Mouse (Mus musculus) neural tube, embryonic 11.5 days (tissue): ENCODE data around the gene Grb2. TPM values are rescaled to one million over a fixed set of nuclear protein-coding genes. Genes with fewer than 3 reads are reported as not detected.

ENCODE experiments used
- ATAC-seq: fragments of 200-750 bp; cut with Nextera tagmentation; 2 replicates; pipeline ENCODE4 v1.8.0; 2017; ENCODE audit warnings: moderate number of reproducible peaks, mild to moderate bottlenecking, moderate TSS enrichment, moderate library complexity; ENCODE audit not compliant: insufficient read depth, low FRiP score, low TSS enrichment
- DNase-seq: peaks from one replicate; pipeline ENCODE4 v3.0.0-alpha.2; 2015; ENCODE audit warnings: low spot score
- H3K27ac ChIP-seq: fragments of 300-500 bp; sonication (generic); 2 replicates; pipeline ENCODE4 v1.5.1; 2014; ENCODE audit warnings: low read depth, mild to moderate bottlenecking, low read length
- H3K27me3 ChIP-seq: fragments of 300-500 bp; sonication (generic); 2 replicates; pipeline ENCODE4 v1.6.1; 2014; ENCODE audit warnings: mild to moderate bottlenecking, low read length, mixed read lengths; ENCODE audit not compliant: control insufficient read depth, insufficient read depth
- H3K36me3 ChIP-seq: fragments of 300-500 bp; sonication (generic); 2 replicates; pipeline ENCODE4 v1.6.1; 2014; ENCODE audit warnings: mild to moderate bottlenecking, low read length, moderate library complexity, mixed read lengths; ENCODE audit not compliant: control insufficient read depth, insufficient read depth
- H3K4me1 ChIP-seq: fragments of 300-500 bp; sonication (generic); 2 replicates; pipeline ENCODE4 v1.6.1; 2014; ENCODE audit warnings: low read length, mixed read lengths; ENCODE audit not compliant: control insufficient read depth, insufficient read depth
- H3K4me2 ChIP-seq: fragments of 300-500 bp; sonication (generic); 2 replicates; pipeline ENCODE4 v1.6.1; 2014; ENCODE audit warnings: low read depth, mild to moderate bottlenecking, moderate library complexity
- H3K4me3 ChIP-seq: fragments of 300-500 bp; sonication (generic); 2 replicates; pipeline ENCODE4 v1.5.1; 2014; ENCODE audit warnings: low read depth, low read length
- H3K9ac ChIP-seq: fragments of 300-500 bp; sonication (generic); 2 replicates; pipeline ENCODE4 v1.6.1; 2014; ENCODE audit warnings: mild to moderate bottlenecking, low read length
- H3K9me3 ChIP-seq: fragments of 300-500 bp; sonication (generic); 2 replicates; pipeline ENCODE4 v1.6.1; 2016; ENCODE audit warnings: low read length; ENCODE audit not compliant: control insufficient read depth
- WGBS: fragments of 180-500 bp; shearing (Covaris S2); extraction: QIAGEN DNeasy Blood & Tissue Kit; methylation state at CpG from one replicate; pipeline ENCODE4 v1.1.7; 2014; 5-methylcytosine and 5-hydroxymethylcytosine counted together
- polyA plus RNA-seq: library from polyadenylated mRNA; unstranded; fragments of >200 nt; fragmentation: Nextera tagmentation; extraction: Ambion mirVana; gene quantifications from 2 replicates; pipeline ENCODE4 v1.2.1, GENCODE M21; 2014

The Grb2 gene
- polyA plus RNA-seq, 1 experiment from 2014 or later = 86.7 TPM

DNA sequence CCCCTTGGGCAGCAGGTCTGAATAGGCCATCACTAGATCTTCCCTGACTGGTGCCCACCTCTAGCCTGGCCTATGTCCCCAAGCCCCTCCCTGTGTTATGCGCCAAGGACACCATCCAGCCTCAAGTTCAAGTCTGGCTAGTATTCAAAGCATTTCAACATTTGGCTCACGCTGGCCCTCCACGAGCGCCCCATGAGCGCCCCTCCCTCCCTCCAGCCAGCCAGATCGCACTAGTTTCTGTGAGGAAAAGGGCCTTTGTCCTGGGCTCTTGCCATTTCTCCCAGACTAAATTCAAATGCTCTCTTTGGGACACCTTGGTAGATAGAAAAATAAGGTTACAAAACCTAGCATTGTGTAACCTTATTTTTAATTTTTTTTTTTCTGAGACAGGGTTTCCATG, 92.5 kb downstream of the Grb2 start:
- H3K4me1 ChIP-seq = no peaks in the 10 kb centered on the region; the same call in 1 of the 2 replicates
- H3K27me3 ChIP-seq = no peaks in the 10 kb centered on the region
- H3K27ac ChIP-seq = no peak overlapping the region
- no peak overlapping the region for H3K9ac ChIP-seq
- 89% methylated on average over 6 of the region's 6 CpGs for WGBS
- ATAC-seq = no peak
- DNase-seq = no peak
- no peak overlapping the region for H3K4me2 ChIP-seq
- no peak overlapping the region for H3K4me3 ChIP-seq
- H3K36me3 ChIP-seq = no peaks in the 10 kb centered on the region; the same call in 1 of the 2 replicates
- H3K9me3 ChIP-seq = no peaks in the 10 kb centered on the region

DNA sequence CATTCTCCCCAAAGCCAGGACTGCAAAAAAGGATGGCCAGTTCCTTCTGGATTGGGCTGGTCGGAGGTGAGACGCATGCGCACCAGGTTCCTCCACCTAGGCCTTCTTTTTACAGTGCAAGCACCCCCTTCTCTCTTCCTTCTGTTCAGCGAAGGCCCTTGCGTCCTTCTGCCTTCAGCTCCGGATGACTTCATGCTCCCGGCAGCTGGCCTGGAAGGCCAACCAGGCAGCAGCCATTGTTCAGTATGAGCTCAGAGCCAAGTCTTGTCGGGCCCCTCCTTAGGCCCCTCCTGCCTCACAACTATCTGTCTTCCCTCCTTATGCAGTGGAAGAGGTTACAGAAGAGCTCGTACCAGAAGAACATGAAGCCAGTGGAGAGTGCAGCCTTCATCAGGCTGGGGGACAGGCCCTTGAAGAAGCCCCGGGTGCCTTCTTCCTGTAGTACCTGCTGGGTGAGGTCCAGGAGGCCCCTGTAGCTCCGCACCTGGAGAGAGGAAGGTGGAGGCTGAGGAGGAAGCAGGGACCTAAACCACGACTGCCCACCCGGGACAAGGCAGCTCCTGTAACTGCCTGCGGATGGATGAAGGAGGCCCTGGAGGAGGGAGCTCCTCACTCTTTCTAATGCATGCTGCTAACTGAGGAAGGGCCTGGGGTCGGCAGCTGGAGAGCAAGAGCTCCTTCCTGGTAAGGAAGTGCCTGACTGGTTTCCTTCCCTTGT, 93.1 kb downstream of the Grb2 start:
- H3K27ac ChIP-seq = no peak overlapping the region
- WGBS = 87% methylated on average over 15 of the region's 15 CpGs
- ATAC-seq = no peak

DNA sequence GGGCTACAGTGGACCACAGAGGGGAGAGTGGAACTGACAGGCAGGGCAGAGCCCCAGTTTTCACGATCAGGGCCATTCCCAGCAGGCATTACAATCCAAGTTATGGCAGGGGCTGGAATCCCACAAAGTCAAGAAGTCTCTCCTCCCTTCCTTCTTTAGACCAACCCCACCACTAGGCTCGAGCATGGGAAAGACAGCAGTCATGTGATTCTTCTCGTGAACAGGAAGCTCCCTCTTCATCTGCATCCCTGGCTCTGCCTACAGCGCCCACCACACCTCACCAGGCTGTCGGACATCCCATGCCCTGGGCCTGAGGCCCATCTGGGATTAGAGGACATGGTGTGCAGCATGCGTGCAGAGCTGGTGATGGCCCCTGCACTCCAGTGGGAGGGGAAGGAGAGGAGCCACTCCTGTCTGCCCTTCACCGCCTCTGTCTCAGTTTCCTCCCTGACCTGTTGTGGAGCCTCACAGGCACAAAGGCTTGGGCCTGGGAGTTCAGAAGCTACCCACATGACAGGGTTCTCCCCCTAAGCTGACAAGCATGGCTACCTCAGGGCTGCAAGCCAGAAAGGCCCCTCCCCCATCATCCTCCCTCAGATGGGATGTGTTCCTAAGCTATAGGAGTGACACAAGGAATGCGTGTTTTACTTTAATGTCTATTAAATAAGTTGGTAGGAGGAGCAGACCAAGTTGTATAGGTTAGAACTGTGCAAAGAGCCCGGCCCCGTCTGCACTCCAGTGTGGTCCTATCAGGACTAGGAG, 93.9 kb downstream of the Grb2 start:
- WGBS = 85% methylated on average over 10 of the region's 10 CpGs
- no peaks in the 10 kb centered on the region for H3K9me3 ChIP-seq
- no peak overlapping the region for H3K27ac ChIP-seq
- H3K36me3 ChIP-seq = no peaks in the 10 kb centered on the region; the same call in 1 of the 2 replicates
- H3K9ac ChIP-seq = no peak overlapping the region
- H3K4me3 ChIP-seq = no peak overlapping the region
- H3K4me2 ChIP-seq = no peak overlapping the region
- no peak for DNase-seq
- H3K4me1 ChIP-seq = no peaks in the 10 kb centered on the region; the same call in 1 of the 2 replicates
- H3K27me3 ChIP-seq = no peaks in the 10 kb centered on the region
- ATAC-seq = no peak

More for the DNA sequence above, 93.1 kb downstream of the Grb2 start:
- no peak overlapping the region for H3K9ac ChIP-seq
- no peak overlapping the region for H3K4me3 ChIP-seq
- no peak overlapping the region for H3K4me2 ChIP-seq
- no peaks in the 10 kb centered on the region; the same call in 1 of the 2 replicates for H3K4me1 ChIP-seq
- no peaks in the 10 kb centered on the region for H3K27me3 ChIP-seq
- no peaks in the 10 kb centered on the region; the same call in 1 of the 2 replicates for H3K36me3 ChIP-seq
- no peak for DNase-seq
- H3K9me3 ChIP-seq = no peaks in the 10 kb centered on the region

DNA sequence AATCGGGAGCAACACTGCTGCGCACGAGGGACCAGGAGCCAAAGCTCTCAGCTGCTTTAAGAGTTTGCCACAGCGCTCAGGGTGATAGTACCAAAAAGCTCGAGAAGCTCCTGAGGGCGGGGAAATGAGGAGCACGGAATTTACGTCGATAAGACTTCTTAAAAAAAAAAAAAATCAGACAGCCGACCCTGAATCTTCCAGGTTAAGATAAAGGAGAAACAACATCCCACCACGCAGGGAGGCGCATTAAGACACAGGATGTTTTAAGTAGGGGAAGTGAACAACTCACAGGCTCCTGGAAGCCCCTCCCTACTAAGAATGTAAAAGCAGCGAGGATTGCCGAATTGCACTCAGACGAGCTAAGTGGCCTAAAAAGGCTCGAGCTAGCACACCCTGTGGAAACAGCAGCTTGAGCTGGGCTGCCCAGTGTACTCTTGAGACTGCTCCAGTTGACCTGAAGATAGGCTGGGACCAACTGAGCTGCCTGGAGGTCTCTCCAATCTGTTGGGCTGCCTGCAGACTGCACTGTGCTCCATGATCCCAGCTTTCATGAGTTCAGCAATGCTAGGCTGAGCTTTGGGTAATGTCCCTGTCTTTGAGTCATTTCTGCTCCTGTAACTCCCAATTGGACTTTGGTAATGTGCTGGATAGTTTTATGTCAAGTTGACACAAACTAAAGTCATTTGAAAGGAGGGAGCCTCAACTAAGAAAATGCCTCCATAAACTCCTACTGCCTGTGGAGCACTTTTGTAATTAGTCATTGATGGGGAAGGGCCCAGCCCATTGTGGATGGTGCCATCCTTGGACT, 95.1 kb downstream of the Grb2 start:
- H3K27ac ChIP-seq = no peak overlapping the region
- 0% methylated on average over 16 of the region's 16 CpGs for WGBS

DNA sequence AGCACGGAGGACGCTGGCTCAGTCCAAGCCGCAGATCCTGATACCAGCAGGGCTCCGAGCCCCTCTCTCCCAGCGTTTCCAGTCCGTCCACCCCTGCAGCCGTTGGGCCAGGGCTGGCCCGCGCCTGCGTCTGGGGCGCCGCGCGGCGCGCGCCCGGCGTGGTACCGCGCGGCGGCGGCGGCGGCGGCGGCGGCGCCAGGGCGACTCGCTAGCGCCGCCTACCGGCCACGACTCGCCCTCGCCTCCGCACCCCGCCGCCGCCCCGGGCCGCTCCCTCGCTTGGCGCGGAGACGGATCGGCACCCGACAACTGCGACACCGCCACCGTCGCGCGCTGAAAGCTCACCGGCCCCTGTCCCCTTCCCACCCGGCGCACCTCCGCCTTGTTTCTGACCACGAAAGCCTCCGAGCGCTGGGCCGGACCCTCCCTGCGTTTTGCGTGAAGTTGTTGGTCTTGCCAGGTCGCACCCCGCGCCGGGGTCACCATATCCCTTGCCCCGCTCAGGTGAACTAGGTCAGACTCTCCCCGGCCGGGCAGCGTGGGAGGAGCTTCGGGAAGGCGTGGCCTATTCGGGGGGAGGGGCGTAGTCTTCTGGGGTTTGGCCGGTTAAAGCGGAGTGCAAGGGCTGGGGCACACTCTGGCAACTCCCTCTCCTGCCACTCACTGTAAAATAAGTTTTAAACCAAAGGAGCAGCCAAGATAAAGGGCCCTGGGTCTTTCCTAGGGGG, 95.8 kb downstream of the Grb2 start, which contains the start of gene Mif4gd:
Gene Mif4gd, minus strand, starts transcription at position 560 of the 728 bp plus-strand sequence.
- DNase-seq (peak; percentile 87), ATAC-seq (peak; percentile 83)
- under 1% methylated on average over 51 of the region's 80 CpGs for WGBS
- H3K4me2 ChIP-seq = peak within 1 kb of the TSS; percentile 91
- H3K27me3 ChIP-seq = no peaks in the 10 kb centered on the region
- H3K4me3 ChIP-seq = peak within 1 kb of the TSS; percentile 58
- peaks cover 3% of the 10 kb centered on the region for H3K36me3 ChIP-seq
- peak within 1 kb of the TSS; percentile 56 for H3K27ac ChIP-seq
- H3K9me3 ChIP-seq = no peaks in the 10 kb centered on the region
- peak within 1 kb of the TSS; percentile 67 for H3K9ac ChIP-seq
- H3K4me1 ChIP-seq = no peaks in the 10 kb centered on the region; the same call in 1 of the 2 replicates

More for the DNA sequence above, 95.1 kb downstream of the Grb2 start:
- Histone ChIP-seq H3K9me3 (no peaks in the 10 kb centered on the region), H3K4me1 (no peaks in the 10 kb centered on the region; the same call in 1 of the 2 replicates), H3K36me3 (no peaks in the 10 kb centered on the region; the same call in 1 of the 2 replicates), H3K27me3 (no peaks in the 10 kb centered on the region), H3K9ac (peak overlapping the region; percentile 67; the same call in 1 of the 2 replicates), H3K4me3 (peak overlapping the region; percentile 58), H3K4me2 (peak overlapping the region; percentile 91)
- peak; percentile 13 for DNase-seq
- ATAC-seq = no peak

DNA sequence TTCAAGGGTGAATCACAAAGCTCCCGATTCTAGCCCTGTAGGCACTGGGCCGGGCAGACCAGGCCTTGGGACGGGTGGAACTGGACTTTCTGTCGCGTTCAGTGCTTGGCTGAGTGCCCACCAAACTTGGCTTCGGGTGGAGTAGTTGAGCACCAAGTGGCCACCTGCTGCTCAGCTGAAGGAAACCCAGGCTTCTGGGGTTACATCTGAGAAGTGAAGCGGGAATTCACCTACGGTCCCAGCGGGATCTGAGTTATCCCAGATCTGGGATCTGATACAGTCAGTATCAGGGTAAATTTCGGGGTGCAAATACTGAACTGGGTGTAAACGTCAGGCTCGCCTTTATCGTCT, 96.4 kb downstream of the Grb2 start:
- H3K9me3 ChIP-seq = no peaks in the 10 kb centered on the region
- H3K4me3 ChIP-seq = peak overlapping the region; percentile 58
- H3K4me1 ChIP-seq = no peaks in the 10 kb centered on the region; the same call in 1 of the 2 replicates
- peak overlapping the region; percentile 67 for H3K9ac ChIP-seq
- H3K27me3 ChIP-seq = no peaks in the 10 kb centered on the region
- no peak for DNase-seq
- 4% methylated on average over 13 of the region's 13 CpGs for WGBS
- H3K27ac ChIP-seq = peak overlapping the region; percentile 56
- H3K36me3 ChIP-seq = peaks cover 7% of the 10 kb centered on the region
- ATAC-seq = no peak; the same call in 1 of the 2 replicates
- peak overlapping the region; percentile 91 for H3K4me2 ChIP-seq

DNA sequence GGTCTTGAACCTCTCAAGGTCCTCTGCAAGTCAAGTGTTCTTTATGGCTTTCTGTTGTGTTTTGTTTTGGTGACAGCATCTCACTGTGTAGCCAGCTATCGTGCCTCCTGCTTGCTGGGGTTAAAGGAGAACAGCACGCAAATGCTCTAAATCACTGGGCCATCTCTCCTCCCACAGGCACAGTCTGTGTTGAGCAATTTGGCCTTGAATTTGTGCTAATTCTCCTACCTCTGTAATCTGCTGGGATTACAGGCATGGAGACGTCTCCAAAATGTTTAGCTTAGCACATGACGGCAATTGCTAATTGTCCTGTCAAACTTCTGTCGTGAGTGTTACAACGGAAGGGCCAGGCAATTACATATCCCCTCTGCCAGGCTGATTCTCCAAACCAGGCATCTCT, 97.2 kb downstream of the Grb2 start:
- H3K27ac ChIP-seq = no peak overlapping the region
- no peak for ATAC-seq
- no peaks in the 10 kb centered on the region; the same call in 1 of the 2 replicates for H3K4me1 ChIP-seq
- no peak overlapping the region for H3K4me2 ChIP-seq
- H3K9me3 ChIP-seq = no peaks in the 10 kb centered on the region
- H3K4me3 ChIP-seq = no peak overlapping the region
- DNase-seq = no peak
- H3K9ac ChIP-seq = no peak overlapping the region; the same call in 1 of the 2 replicates
- WGBS = 72% methylated on average over 6 of the region's 6 CpGs
- H3K36me3 ChIP-seq = peaks cover 13% of the 10 kb centered on the region
- H3K27me3 ChIP-seq = no peaks in the 10 kb centered on the region

DNA sequence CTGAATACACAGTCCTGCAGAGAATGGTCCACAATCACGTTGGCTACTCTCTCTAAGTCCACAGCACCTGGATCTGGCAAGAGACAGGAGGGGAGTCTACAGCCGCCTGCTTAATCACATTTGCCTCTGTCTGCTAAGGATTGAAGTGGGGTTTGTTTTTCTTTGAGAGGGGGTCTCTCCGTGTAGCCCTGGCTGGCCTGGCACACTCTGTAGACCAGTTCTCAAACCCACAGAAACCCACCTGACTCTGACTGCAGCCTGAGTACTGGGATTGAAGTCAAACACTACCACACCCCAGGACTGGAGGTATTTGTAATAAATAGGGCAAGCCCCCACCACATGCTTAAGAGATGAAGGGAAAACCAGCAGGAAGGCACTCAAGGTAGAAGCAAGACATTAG, 98.8 kb downstream of the Grb2 start:
- no peak overlapping the region for H3K9ac ChIP-seq
- H3K4me1 ChIP-seq = peaks cover 3% of the 10 kb centered on the region; the same call in 1 of the 2 replicates
- ATAC-seq = no peak
- WGBS = 70% methylated on average over 3 of the region's 3 CpGs
- H3K4me2 ChIP-seq = no peak overlapping the region
- H3K4me3 ChIP-seq = no peak overlapping the region
- no peak overlapping the region for H3K27ac ChIP-seq
- no peak for DNase-seq
- H3K9me3 ChIP-seq = no peaks in the 10 kb centered on the region
- no peaks in the 10 kb centered on the region for H3K27me3 ChIP-seq
- H3K36me3 ChIP-seq = peaks cover 13% of the 10 kb centered on the region
